Mouse (Mus musculus): ENCODE results near the gene Bend3.

The Bend3 gene

DNA sequence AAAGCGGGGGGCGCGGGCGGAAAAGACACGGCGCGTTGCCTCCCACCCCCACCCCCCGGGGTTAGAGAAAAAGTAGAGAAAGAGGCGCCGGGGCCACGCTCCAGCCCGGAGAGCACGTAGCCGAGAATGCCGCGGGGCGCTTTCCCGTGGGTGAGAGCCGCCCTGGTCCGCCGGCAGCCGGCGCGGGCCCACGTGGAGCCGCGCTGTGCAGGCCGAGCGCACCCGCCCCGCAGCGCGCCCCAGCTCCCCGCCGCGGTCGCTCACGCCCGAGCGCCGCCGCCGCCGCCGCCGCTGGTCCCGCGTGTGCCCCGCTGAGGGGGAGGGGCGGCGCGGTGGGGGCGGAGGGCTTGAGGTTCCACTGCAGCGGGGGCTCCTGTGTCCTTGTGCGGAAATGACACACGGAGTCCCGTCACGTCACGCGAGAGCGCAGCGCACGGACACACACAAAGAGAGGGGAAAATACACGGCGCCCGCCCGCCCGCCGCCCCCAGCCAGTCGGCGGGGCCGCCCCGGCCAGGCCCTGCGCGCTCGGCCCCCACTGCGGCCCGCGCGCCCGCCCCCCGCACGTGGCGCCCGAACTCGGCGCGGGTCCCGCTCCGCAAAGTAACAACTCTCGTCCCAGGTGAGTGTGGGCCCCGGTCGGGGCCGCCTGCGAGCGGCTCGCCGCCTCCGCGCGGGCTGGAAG, at the start of gene Bend3:
TSS of gene Bend3 (plus strand) at position 81 of the 685 bp plus-strand sequence.
- peak; percentile 43 to 51 for DNase-seq

DNA sequence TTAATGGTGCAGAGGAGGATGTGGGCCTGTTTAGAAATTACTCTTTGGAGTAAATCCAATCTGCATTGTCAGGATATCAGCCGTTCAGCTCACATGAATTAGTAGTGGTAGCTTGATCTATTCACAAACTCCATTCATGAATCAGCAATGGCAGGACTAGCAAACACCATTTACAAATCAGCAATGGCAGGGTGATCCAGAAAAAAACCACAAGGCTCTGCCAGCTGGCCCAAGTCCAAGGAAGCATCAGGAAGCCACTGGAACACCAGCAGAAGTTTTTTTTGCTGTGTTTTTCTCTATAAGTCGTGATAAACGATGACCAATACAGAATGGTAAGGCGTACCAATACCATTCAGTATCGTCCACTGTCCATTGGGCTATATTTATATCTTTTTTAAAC, 48.0 kb upstream of the Bend3 start:
- DNase-seq: peak in 1 of 2 experiments; percentile 32

DNA sequence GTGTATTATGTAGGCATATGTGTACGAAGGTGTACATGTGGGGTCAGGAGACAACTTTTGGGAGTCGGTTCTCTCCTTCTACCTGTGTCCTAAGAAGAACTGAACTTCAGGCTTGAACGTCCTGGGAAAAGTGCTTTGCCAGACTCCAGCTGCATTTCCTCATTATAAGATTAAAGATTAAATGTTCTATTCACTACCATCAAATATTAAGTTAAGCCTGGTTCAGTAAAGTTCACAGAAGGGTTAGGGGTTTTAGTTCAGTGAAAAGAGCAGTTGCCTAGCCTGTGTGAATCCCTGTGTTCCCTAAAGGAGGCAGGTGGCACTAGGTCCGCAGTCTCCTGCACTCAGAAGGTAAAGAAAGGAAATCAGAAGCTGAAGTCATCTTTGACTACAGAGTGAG, 44.3 kb upstream of the Bend3 start:
- peak; percentile 12 to 28 for DNase-seq

DNA sequence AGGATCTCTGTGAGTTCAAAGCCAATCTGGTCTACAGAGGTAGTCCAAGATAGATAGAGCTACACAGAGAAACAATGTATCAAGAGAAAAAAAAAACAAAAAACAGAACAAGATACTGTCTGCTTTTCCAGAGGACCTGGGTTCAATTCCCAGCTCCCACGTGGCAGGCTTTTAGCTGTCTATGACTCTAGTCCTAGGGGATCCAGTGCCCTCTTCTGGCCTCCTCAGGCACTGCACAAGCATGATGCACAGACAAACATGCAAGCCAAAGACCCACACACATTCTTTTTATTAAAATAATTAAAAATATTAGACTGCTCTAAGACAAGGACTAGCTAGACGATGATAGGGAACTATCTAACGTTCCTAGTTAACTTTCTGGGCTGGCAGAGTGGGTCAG, 42.9 kb upstream of the Bend3 start:
- no peak for DNase-seq

DNA sequence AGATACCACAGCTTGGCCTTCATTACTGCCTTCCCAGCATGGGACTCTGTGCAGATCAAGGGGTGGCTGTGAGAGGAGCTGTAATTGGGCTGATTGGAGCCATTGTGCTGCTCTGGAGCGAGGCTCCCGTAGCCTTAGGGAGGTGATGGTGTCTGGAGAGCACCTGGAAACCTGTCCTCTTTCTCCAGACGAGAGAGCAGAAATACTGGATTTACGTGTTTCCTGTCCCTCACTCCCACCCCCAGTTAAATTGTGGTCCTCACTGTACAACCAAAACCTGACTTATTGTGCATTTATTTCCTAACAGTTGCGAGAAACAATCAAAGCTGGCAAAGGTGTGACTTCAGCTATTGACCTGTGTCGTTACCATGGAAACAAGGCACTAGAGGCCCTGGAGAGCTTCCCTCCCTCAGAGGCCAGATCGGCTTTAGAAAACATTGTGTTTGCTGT, 39.1 kb upstream of the Bend3 start:
- DNase-seq: peak; percentile 8 to 13

DNA sequence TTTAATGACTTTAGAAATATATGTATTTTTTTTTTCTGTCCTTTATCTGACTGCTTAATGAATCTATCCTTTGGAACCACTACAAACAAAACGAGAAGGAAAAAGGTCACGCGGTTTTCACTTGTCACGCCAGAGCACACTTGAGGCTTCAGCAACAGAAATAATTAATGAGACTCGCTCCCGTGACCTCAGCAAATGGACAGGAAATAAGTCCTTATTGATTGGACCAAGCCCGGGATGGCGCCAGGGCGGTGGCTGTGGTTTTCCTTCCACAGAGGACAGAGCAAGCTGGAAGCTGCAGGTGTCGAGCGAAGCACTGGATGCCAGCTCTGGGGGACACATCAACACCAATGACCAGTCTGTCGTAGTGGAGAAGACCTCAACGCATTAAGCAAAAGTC, 38.6 kb upstream of the Bend3 start:
- DNase-seq: peak; percentile 59 to 71

DNA sequence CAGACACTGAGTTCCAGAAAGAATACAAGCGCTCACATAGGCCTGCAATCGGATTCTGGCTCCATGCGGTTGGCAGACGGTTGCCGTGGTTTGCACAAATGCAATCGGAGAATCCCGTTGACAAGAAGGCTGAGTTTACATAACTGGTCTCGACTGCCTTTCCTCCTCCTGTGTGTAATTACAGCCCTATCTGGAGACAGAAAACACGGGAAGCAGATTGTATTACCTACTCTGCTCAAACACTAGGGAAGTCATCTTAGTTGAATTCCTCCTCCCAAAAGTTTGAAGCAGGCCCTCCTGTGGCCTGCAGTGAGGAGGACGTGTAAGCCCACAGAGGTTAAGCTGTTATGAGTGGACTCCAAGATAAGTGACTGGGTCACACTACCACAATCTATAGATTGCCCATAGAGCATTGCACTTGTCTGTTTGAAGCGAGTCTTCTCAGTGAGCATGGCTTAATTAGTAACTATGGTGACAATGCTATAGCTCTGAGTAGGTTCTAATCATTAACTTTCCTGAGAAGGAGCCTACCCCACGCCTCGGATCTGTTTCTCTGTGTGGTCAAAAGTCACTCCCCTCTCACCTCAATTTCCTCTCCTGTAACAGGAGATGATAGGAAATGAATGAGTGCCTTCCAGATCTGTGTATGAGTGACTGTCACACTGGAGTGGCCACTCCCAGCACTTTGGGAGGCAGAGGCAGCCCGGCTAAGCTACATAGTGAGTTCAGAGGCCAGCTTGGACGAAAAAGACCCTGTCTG, 37.5 kb upstream of the Bend3 start:
- DNase-seq: peak; percentile 35 to 58

DNA sequence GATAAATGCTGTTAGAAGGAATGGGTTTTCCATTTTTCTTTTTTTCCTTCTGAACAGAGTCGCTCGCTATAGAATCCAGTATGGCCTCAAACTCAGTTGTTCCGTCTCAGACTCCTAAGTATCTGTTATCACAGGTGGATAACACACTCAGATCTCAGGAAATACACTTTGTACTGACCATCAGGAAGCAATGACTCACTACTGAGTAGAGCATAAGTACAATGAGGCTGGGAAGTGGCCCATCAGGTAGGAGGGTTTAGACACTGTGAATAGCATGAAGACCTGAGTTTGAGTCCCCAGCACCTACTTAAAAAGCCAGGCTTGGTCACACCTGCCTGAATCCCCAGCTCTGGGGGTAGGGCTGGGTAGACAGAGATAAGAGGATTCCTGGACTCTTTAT, 30.0 kb upstream of the Bend3 start:
- no peak for DNase-seq

DNA sequence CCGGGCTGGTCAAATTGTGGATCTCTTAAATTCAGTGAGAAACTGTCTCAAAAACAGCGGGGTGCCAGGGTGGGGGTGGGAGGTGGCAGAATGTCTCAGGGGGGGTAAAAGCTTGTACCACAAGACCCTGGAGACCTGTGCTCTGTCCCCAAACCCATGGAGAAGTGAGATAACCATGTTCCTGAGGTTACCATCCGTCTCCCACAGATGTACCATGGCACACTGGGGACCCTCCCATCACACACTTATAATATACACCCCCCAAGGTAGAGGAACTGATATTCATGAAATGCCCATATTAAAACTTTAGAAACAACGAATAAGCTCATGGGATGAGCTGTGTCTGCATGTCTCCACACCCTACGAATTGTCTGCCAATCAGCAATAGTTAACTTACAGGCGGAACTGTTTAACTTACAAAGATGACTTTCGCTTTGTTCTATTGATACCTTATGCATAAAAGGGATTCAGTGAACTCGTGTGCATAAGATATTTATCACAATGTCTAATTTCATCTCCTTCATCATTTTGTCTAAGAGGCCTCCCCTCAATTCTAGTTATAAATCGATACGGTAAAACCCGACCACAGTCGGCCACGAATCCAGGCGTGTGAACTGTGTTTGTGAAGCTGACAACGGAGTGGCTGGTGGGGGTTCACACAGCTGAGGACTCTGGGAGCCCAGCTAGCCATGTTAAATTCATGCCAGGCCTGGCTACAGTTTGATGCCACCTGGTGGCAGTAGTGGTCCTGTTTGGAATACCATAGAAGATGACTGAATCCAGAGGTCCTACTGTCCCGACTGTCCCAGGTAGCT, 26.6 kb upstream of the Bend3 start:
- peak; percentile 73 to 87 for DNase-seq

DNA sequence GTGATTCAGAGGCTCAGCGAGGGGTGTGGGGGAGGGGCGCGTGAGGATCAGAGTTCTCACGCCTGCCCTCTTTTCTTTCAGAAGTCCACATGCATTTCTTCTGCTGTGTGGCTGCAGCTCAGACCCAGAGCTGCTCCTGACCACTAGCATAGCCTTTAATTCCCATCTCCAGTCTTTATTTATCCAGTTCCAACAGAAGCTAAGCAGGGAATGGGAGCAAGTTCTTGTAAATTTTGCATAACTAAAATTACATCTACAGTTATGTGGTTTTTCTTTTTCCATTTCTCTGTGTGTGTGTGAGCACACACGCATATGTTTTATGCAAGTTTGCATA, 26.0 kb upstream of the Bend3 start:
- no peak for DNase-seq

DNA sequence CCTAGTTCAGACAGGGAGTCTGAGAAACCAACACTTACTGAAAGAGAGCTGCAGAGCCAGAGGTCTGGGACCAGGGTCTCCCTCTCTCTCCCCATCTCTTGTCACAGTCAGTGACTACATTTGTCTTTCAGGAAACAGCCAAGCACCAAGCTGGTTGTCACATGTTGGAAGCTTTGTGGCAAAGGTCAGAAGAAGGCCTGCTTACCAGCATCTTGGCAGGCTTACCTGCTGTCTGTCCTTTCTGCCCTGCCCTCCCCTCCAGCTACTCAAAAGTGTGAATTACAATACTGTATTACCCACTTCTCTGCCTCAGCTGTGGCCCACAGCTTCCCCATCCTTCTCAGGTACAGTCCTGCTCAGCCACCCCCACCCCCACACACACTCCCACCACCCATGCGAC, 24.4 kb upstream of the Bend3 start:
- no peak for DNase-seq

DNA sequence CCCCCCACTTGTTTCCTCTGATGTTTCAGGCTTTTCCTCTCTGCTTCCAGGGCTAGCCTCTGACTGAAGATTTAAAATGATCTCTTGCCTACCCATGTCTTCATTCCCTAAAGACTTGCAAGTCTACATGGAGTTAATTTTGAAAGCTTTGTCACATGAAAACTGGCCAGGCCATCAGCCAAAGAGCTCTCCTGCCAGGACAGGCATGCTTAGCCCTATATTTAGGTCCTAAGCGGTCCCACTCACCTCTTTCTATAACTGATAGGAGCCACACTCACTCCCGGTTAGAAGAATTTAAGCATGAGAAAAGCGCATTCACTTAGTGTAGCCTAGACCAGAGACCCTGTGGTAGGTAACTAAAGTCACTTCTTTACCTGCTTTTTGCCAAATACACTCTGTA, 24.0 kb upstream of the Bend3 start:
- DNase-seq: no peak

DNA sequence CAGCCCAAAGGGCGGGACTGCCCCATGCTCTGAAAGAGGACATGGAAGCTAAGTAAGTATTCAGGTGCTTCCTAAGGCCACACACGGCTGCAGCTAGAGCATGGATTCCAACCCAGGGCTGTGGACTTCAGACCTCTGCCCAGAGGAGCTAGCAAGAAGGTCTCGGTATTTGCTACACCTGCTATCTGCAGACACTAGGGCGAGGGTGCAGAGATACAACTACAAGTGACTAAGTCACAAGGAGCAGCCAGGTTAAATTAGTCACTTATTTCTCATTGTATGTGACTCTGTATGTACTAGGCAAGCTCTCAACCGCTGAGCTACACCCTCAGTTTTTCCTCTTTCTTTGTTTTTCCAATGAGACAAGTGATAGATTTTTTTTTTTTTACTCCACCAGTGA, 15.8 kb upstream of the Bend3 start:
- no peak for DNase-seq

DNA sequence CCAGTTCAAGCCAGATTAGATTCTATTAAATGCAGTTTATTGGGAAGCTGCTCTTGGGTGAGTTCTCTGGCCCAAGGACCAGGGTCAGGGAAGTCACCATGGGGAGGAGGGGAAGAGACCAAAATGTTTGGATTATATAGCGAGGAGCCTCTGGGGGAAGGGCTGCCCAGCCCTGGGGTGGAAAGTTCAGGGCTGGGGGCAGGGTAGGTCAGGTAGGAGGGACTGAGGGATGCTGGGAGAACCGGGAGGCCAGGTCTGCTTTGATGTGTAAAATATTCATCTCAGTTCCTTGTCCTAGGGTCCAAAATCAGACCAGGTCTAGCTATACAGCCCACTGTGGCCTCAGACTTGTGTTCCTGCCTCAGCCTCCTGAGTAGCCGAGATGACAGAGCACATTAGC, 15.4 kb upstream of the Bend3 start:
- no peak for DNase-seq

DNA sequence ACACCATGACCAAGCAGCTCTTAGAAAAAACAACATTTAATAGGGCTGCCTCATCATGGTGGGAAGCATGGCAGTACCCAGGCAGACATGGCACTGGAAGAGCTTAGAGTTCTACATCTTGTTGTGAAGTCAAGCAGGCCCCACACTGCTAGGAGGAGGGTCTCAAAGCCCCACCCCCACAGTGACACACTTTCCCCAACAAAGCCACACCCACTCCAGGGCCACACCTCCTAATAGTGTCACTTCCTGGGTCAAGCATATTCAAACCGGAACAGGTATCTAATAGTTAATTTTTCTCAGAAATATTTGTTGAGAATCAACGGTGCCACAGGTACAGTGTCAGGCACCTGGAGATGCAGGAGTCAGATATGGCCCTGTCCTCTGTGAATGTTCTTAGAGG, 12.4 kb upstream of the Bend3 start:
- DNase-seq: no peak

DNA sequence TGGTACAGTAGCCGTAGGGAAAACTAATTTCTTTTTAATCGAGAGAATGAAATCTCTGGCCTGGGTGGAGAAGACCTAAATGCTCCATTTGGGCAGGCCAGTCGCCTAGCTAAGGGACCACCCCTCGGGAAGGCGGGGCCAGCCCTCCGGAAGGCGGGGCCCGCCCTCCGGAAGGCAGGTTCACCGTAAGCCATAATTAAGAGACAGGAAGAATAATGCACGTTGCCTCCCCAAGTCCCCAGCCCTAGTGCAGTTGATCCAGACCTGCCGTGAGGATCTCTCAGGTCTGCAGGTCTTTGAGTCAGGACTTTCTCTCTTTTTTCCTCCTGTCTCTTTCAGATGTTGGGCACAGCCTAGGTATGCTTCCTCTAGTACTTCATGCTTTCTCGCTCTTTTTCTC, 11.0 kb upstream of the Bend3 start:
- DNase-seq: no peak

DNA sequence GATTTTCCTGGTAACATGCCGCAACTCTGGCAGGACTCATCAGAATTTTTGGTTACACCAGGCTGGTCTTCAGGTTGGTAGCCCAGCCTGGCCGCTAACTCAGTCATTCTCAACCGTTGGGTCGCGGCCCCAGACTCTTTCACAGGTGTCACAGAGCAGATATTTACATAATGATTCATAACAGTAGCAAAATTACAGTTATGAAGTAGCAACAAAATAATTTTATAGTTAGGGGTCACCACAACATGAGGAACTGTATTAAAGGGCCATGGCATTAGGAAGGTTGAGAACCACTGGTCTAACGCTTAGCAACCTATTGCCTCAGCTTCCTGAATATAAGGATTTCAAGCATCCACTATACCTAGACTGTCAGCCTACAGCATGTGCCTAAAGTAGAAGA, 10.3 kb upstream of the Bend3 start:
- no peak for DNase-seq

DNA sequence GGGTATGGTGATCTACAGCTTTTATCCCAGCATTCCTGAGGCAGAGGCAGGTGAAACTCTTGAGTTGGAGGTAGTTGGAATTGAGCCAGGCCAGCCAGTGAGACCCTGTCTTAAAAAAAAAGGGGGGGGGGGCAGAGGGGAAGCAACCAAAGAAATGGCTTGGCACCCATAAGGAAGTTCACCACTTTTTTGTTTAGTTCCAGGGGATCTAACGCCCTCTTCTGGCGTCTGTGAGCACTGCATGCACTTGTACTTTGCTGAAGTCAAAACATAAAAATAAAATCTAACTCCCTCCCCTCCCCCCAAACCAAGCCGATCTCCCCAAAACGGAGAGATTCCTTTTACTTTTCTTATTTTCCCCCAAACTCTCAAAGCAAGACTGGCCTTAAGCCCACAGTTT, 3.3 kb upstream of the Bend3 start:
- peak in 1 of 2 experiments; percentile 60 for DNase-seq

DNA sequence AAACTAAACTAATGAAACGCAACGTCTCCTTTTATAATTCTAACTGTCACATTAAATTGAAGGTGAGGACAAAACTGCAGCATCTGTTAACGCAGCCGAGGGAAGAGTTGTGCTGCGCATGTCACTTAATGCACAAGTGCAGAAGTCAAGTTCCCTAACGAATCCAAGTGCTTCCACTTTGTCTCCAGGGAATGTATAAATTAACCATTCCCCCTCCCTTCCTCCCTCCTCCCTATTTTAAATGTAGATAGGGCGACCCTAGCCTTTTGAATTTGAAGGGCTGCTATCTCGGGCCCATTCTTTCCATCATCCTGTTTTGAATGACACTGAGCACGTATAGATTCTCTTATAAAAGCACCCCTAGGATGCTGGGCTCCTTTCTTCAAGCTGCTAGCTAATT, 1.2 kb upstream of the Bend3 start:
- DNase-seq: no peak

DNA sequence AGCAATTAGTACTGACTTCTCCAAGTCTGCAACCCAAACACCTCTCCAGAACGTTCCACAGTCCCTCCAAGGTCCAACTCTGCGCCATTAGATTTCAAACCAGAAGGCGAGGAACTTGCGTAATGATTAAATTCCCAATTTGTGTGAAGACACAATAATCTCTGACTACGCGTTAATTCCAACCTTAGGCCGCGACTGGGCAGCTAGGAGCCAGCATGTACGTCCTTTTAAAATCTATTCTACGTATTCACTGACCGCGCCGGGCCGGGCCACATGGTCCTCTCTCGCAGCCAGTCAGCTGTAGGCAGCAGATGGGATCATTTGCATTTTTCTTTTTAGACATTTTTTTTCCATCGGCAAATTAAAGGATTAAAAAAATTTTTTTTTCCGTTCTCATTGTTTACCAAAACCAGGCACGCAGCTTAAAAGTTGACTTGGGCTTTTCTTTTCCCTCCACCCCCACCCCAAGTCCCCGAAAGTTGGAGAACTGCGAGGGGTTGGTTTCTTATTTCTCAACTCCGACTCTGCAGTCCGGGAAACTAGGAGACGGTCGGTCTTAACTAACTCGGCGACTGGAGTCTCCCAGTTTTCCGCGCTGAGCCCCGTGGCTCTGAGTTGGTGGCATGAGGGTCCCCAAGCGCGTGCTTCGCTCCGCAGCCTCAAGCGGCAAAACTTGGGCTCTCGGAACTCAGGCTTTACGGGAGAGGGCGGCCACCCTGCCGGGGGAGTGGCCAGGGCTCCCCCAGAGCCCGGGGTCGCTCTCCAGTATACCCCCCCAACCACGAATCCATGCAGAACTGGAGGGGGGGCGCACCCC, 558 bp upstream of the Bend3 start:
- DNase-seq: peak; percentile 66 to 73

DNA sequence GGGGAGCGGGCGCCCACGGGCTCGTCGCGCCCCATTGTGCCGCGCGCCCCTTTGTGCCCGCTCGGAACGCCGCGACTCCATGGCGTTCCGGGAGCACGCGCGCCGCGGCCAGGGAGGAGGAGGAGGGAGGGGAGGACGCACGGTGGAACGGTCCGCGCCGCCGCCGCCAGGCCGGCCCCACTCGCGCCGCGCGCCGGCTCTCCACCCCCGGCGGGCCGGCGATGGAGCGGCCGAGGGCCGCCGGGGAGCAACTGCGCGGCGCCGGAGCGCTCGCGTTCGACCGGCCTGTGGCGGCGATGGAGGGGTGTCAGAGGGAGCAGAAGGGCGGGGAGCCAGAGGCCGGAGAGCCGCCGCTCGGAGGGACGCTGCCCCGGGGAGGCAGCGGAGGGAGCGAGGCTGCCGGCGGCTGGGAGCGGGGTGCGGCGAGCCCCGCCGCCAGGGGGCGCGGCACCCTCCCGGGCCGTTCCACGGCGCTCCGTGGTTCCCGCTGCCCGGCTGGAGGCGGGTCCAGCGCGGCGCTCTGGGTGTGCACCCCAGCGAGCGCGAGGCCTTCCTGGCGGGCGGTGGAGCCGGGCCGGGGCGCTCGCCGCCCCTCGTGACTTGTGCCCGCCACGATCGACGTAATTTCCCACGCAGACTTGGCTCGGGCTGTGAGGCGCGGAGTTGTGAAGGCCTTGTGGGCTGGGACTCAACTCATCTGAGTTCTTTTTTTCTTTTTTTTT, 966 bp downstream of the Bend3 start:
- peak; percentile 84 for DNase-seq

DNA sequence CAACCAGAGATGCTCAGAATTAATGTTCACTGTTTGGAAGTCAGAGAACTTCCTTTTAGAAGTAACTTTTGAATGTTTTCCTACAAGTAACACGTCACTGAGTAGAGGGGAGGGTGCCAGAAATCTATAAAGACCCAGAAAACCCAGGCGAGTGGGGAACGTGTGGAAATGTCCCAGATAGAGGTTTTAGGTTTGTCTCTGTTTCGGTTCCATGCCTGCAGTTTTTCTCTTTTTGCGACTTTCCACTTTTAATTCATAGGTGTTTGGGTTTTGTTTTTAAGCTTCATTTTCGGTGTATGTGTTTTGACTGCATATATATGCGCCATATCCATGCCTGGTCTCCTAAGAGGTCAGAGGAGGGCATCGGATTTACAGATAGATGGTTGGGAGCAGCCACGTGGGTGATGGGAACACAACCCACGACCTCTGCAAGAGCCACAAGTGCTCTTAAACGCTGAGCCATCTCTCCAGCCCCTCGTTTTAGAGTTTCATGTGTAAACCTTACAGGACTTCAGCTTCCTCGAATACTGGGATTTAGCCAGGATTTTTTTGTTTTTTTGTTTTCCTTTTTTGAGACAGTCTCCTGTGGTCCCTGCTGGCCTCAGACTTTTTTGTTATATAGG, 1.7 kb downstream of the Bend3 start:
- no peak for DNase-seq
